Mouse (Mus musculus): ENCODE measurements around the gene D16Ertd472e.
"Not testable (repeated sequence)": the region's sequence is repeated elsewhere in the genome, so short reads cannot be mapped to it uniquely, and the experiment has no call there.

The D16Ertd472e gene

DNA sequence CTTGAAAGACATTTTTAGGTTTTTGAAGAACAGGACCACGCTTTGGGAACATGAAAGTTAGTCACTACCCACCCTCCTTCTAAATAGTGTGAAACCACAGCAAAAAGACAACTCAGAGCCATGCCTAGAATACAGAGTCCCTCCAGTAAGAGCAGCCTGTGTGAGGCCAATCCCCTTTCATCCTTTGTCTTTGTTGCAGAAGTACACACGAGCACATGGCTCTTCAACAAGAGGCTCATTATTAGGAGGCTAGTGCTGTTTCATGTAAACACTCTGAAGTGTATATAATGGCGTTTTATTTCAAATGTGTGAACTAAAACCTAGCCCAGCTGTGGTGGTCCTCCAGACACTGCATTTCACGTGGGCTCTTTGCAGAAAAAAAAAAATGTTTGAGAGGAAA lies 3.5 kb downstream of the D16Ertd472e start:
- DNase-seq (ENCODE audit: low read depth): no peak

DNA sequence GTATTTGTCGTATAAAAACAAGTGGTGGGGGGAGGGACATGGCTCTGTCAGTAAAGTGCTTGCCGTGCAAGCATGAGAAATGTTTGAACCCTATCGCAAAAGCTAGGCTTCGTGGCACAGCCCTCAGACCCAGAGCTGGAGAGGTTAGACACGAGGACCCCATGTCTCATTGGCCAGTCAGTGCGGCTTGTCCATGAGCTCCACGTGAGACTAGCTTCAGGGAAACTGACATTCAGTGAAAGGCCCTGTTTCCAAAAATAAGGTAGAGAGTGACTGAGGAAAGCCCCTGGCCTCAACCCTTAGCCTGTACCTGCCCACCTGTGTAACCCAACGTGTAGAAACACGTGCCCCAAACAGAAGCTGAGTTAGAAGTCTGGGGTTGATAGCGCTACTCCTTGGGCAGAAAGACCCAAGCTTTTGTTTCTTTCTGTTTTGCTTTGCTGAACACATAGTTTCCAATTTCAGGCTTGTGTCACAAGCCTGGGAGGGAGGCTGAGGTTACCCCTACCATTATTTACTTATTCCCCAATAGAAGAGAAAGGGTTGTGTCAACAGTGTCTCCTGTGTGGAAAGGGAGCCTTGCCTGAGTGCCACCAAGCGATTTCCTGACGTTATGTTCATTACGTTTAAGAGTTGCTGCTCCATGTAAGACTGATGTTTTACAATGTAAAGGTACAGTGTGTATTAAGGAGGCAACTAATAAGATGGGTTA lies 12.2 kb downstream of the D16Ertd472e start:
- DNase-seq (ENCODE audit: low read depth): peak; percentile 78

DNA sequence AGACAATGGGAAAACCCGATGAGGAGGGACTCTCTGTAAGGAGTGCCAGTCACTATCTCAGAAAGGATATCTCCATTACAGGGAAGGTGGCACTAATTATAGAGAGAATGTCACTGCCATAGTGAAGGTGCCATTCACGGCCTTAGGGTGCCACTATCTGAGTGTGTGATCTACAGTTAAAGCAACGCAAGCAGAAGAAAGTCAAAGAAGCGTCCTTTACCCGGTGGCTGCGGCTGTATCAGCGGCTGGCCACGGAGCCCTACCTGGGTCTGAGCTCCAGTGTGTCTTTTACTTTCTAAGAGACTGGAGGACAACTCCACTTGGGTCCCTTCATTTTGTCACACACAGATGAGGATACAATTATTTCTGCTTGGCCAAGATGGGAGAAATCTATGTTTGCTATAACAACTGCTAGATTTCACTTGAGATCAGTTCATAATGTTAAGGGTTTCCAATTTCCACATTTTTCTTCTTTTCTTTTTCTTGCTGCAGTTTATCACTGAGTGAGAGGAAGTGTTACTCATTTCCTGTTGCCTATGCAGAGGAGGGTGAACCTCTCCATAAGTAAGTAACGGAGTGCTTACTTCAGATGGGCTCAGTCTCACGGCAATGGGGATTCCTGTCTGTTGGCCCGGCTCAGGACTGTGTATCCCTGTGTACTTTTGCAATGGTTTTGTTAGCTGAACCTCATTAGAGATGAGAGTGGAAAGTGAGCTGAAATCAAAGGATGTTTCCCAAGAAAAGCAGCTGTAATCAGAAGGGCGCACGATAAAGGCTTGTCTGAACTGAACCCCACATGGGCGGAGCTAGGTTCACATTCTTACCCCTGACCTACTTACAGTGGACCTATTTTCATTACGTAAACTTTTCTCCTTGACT lies 13.2 kb downstream of the D16Ertd472e start:
- DNase-seq (ENCODE audit: low read depth): peak; percentile 86

DNA sequence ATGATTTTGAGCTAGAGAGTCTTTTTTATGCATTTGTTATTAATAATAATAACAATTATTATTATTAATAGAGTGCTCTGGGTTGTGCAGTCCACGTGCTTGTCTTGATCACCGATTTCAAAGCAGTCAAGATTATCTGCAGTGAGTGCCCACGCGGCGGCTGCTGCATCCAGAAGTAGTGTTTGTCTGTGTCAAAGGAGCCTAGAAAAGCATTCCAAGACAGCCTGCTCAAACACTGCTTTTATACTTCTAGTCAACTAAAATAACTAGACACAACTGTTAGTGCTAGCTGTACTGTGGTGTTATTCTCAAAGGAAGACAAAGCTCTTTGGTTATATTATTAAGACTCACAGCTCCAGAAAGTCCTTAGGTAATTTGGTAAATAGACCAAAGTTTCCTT lies 15.9 kb downstream of the D16Ertd472e start:
- no peak for DNase-seq (ENCODE audit: low read depth)

DNA sequence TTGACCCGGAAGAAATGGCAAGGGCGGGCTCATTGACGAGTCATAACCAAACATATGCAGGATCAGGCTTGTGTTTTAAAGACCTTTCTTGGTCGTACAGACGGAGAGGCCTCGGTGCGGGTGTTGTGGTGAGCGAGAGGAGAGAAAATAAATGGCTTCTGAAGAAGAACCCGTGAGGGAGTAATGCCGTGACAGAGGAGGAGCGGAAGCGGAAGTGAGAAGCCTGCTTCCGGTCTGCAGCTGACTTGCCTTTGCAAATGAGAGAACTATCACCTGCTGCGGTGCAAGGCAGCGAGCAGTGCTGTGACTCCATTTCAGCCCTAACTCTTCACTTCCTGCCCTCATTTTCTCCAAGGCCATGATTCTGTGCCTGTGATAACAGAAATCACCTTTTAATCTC lies 16.4 kb downstream of the D16Ertd472e start:
- peak; percentile 92 for DNase-seq (ENCODE audit: low read depth)

DNA sequence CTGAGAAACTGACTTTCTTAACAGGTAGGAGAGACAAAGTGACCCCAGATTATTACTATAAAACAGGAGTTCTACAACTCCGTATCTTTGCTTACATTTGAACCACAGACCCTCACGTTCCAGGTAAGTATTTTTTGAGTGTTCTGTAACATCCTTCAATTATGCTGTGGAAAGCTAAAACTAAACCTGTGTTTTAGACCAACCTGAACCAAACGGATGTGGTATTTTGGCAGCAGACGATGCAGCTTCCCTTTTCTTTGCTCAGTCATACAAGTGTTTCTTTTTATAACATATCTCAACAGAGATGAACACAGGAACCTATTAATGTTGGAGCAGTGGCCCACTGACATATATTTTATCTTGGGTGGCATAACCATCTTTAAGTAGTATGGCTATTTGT lies 18.9 kb downstream of the D16Ertd472e start:
- DNase-seq (ENCODE audit: low read depth): peak; percentile 83

DNA sequence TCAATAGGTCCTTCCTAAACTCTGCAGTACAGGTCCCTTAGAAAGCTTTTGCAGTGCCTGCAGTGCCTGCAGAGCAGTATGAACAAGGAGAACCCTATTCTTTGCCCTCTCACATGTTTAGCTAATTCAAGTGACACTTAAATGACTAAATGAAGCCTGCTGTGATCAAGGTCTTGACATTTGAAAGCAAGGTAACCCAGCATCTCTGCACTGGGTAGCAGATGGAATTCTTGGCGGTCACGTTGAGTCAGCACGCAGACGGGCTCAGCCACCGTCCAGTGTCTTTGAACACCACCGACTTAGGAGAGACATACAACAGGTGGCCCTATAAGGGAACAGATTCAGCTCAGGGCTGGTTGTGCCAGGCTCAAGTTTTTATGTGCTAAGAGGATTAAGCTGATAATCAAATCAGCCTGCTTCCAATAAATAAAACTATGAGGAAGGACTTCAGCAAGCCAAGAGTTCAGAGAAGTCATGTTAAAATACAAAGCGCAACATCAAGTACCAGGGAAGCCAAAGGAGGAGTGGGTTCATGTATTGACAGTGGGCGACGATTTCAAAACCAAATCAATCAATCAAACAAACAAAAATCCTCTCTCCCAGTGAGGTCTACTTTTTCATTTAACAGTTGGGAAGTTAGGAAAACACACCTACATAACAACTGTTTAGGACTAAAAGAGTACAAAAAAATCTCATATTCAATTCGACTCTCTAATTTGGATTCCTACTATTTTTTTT lies 21.4 kb downstream of the D16Ertd472e start:
- no peak for DNase-seq (ENCODE audit: low read depth)

DNA sequence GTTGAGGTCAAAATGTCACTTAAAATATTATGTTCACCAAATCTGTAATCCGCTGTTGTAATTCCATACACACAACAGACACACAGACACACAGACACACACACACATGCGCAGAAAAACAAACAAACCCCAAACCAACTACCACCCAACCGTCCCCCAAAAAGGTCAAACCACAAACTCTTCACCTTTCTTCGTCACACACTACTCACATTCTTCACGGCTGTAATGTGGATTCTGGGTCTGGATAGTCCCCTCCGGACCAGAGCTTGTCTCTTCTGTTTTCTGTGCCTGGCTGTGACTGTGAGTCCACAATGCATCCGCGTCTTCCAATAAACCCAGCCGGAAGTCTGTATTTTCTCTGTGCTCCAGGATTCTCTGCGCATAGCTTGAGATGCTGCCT lies 29.1 kb downstream of the D16Ertd472e start:
- DNase-seq (ENCODE audit: low read depth): peak; percentile 79

DNA sequence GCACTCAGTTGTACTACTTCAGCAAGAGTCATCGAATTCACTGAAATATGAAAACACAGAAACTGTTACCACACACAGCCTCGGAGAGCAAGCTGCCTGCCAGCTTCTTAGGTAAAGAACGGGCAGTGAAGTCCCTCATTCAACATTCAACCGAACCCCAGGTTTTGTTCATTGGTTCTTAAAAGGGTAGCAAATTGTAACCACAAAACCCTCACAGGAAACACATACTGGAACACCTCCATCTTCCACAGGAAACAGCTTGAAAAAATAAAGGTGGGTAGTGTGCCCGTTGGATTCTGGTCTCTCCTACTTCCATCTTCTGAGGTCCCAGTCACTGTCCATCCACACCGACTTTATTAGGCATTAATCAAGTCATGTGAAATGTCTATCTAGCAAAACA lies 30.0 kb downstream of the D16Ertd472e start:
- peak; percentile 85 for DNase-seq (ENCODE audit: low read depth)

DNA sequence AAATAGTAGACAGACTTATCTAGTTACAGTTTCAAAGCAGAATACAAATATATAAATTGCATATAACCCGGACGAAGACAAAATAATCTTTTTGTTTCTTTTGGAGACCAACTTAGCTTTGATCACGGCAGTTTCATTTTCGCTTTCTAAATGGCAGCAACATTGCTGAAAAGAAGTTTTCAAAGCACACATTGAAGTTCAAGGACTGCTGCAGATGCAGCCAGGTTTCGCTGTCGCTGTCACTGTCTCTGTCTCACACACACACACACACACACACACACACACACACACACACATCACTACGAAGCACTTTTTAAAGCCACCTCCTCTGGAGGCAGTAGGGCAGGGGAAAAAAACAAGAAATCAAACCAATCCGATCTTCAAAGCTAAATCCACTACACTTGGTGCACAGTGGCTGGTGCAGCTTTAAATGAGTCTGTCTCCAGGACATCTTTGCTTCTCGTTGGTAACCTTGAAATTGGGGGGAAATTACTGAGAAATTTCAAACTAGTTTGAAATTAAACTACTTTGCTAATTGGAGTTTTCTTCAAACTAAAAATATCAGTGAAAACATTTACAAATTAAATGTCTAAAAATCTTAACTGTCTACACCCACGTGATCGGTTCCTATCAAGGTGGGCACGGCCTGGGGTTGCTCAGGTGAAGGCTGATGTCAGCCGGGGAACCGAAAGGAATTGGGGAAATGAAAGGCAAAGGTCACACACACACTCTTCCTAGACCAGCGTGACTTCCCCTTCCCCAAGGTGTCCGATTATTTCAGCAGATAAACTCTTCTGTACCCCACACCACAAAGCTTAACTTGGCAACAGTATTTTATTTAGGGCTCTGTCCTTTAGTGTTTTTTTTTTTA lies 35.9 kb downstream of the D16Ertd472e start:
- DNase-seq (ENCODE audit: low read depth): peak; percentile 90

DNA sequence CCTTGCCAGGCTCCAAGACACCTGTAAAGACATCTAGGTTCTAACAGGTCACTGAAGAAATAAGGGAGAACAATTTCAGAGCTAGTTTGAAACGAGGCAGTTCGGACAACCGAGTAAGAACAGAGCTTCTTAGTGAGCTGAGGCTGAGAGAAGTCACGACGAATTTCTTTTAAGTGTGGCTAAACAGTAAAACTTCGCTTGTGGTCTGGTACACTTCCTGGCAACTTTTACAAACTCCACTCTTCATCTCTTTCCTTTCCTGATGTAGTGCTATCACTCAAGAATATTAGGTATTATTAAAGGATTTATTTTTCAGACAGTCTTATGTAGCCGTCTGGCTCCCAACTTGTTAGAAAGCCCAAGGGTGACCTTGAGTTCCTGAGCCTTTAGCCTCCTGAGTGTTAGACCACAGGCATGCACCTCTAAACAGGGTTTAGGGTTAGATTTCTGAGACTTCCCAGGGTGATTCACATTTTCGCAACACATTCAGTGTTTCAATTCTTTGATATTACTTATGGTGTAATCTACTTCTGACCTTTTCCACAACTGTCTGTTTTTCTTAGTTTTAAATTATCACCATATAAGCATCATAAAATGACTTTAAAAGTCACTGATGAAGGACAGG lies 38.6 kb downstream of the D16Ertd472e start:
- peak; percentile 72 for DNase-seq (ENCODE audit: low read depth)

DNA sequence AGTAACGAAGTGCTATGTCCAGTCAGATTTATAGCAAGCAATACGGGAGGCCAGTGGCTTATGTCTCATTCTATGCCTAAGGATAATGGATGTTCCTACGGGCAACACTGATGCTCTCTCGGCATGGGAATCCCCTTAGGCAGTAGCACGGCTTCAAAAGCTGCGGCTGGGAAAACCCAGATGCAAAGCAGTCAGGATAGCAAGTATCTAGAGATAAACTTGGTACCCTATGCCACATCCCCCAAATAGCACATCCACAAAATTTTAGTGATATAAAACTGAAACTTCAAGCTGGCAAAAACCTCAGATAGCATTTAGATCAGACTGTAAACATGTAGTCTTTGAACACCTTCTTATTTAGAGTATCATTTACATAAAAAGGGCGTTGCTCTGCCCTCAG lies 39.2 kb downstream of the D16Ertd472e start:
- DNase-seq (ENCODE audit: low read depth): peak; percentile 81

DNA sequence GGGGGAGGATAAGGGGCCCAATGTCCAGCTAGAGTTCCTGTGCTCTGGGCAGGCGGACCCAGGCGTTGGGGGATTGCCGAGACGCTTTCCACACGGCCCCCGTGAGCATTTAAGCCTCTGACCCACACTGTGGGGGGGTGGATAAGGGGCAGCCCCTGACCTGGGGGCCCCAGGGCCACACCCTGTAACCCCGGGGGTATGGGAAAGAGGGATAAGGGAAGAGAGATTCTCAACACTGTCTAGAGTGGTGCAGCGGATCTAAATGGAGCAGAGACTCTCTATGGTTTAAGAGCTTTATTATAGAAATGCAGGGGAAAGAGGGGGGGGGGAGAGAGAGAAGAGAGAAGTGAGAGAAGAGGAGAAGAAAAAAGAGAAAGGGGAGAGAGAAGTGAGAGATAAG lies 42.0 kb downstream of the D16Ertd472e start:
- DNase-seq (ENCODE audit: low read depth): no peak

DNA sequence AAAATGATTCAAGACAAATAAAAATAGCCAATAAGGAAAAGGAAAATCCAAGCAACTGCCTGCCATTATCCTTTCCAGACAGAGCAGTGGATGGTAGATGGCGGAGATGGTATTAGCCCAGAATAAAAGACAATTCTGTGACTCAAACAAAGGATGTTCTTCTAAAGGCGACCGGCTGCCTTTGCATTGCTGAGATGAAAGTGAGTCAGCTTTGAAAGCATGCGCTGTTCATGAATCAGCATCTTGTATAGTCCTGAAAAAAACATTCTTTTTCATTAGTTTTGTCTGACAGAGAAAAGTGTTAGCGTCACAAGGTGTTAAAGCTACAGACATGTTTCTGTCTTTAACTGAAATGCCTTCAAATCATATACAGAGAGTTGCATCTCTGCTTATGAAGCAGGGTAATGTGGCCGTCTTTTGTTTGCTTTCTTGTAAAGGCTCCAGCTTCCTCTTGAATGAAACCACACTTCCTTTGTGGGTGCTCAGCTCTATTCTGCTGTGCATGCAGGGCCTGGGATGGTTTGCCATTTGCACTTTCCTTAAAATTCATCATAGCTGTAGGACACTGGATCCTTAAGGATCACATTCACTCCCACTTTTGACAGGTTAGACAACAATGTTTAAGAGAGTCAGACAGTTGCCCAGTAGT lies 44.4 kb downstream of the D16Ertd472e start:
- DNase-seq (ENCODE audit: low read depth): peak; percentile 67

DNA sequence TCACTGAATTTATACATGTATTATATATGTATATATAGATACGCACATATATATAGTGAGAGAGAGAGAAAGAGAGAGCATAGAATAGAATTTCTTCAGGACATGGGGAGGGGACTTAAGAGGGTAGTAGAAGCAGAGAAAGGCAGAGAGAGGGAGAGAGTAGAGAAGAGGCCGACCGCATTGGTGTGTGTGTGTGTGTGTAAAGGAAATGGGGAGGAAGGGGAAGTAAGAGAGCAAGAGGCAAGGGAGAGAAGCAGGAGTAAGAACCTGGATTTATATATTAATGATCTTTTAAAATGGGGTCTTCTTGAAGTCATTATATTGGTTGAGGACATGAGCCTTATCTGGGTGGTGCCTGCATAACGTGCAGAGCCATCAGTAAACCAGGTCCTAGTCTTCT lies 53.5 kb downstream of the D16Ertd472e start:
- no peak for DNase-seq (ENCODE audit: low read depth)

DNA sequence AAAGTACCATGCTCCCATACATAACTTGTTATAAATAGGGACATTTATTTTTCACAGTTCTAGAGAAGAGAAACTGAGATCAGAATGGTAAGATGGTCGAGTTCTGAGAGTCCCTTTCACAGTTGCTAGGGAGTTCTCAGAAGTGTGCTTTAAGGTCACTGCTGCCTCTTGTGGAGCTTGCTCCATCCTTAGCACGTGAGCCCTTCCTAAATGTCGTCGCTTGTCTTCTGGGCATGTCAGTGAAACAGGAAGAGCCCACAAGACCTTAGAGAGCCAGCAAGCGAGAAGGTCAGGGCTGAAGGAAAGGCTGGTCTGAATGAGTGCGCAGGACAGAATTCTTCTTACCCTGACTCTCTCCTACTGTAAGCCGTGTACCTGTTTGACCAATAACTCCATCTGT lies 57.8 kb downstream of the D16Ertd472e start:
- DNase-seq (ENCODE audit: low read depth): no peak

DNA sequence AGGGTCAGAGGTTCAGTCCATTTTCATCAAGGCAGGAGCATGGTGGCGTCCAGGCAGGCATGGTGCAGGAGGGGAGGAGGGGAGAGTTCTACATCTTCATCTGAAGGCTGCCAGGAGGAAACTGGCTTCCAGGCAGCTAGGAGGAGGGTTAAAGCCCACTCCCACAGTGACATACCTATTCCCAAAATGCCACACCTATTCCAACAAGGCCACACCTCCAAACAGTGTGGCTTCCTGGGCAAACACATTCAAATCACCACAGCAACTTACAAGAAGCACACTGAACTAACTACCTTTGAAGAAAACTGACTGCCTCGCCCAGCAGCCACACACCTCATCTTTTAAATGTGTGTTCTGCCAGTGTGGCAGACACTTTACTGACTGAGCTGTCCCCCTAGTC lies 59.3 kb downstream of the D16Ertd472e start:
- DNase-seq (ENCODE audit: low read depth): no peak

DNA sequence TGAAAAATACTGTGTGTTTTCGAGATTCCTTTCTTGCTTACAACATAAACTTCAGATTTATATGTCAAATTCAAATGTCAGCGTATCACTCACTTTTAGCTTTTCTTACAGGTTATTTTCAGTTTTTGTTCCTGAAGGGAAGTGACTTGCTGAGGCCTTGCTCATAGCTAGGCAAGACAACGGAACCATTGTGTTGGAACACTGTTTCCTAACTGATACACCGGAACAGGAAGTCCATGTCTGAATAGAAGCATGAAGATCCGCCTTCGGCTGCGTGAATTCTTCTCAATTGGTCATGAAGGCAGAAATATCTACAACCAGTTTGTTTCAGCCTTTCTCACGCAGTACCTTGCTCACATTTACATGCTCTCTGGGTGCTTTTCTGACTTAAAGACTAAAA lies 65.0 kb downstream of the D16Ertd472e start:
- DNase-seq (ENCODE audit: low read depth): no peak

DNA sequence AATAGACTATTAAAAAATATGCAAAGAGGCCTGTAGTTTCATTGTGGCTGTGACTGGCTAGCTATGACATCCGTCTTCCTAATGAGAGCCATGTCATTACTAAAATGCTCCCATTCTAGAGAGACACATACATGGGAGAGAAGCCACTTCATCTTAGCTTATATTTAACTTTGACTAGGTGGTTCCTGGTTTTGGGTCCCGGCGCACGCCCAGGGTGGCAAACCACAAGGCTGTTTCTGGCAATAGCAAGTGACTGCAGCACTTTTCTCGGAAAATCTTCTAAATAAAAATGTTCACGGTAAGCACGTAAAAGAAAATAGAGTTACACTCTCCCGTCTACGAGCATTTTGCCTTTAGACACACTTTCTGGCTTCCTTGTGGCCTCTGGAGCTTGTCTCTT lies 74.0 kb downstream of the D16Ertd472e start:
- DNase-seq (ENCODE audit: low read depth): no peak

DNA sequence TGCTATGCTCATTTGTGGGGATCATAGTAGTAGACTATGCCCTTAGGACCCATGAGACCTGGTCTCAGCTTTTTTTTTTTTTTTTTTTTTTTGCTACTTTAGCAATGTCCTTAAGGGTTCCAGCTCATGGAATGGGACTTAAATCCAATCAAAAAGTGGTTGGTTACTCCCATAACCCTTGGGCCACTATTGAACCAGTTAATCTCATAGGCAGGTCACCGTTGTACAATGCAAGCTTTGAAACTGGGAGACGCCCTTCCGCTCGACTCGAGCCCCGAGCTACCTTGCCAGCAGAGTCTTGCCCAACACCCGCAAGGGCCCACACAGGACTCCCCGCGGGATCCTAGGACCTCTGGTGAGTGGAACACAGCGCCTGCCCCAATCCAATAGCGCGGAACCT lies 83.8 kb downstream of the D16Ertd472e start:
- not testable (repeated sequence) for DNase-seq (ENCODE audit: low read depth)

DNA sequence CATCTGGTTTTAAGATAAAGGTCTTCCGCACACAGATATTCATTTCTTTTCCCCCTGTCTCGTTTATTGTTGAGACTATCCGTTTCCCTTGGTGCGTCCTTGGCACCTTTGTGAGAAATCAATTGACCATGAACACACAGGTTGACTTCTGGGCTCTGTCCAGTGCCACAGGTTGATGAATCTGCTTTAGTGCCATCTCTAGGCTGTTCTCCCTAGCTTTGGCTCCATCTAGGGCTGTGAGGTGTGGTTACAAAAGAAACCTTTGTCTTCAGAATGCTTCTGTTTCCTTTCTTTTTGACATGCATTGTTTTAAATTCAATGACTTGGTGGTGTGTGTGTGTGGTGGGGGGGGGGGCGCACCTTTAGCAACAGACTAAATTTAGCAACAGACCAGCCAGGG lies 85.7 kb downstream of the D16Ertd472e start:
- DNase-seq (ENCODE audit: low read depth): no peak
